Mouse (Mus musculus): ENCODE data around the gene Myh7. TPM values are rescaled to one million over a fixed set of nuclear protein-coding genes. Genes with fewer than 3 reads are reported as not detected.

The Myh7 gene
- total RNA-seq, 2 experiments from 2014 or later: not detected

DNA sequence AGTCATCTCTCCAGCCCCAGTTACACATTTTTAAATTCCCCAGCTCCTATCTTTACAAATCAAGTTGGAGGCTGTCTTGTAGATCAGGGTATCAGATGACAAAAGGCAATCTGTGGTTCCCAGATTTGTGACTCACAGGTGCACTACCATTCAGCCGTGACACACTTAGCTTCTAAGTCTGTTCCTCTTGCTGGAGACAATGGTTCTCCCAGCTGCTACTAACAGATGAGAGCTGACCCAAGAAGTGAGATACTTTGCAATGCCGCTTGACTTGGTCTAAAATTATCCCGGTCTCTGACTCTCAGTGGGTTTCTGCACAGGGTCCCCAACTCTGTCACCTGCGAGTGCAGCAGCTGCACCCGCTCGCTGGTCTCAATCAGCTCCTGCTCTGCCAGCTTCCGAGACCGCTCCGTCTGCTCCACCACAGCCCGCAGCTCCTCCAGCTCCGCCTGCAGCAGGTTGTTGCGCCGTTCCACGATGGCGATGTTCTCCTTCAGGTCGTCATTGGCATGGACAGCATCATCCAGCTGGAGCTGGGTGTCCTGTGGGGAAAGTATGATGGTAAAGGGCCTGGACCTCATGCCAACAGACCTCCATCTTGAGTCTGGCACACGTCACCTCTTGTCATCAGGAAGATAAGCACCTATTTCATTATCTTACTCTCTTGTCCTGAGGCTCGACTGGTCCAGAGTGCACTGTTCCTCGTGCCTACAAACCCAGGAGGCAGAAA lies 48.3 kb downstream of the Myh7 start:
- no peak for ATAC-seq (replicated peaks; ENCODE audit: poor library complexity)

DNA sequence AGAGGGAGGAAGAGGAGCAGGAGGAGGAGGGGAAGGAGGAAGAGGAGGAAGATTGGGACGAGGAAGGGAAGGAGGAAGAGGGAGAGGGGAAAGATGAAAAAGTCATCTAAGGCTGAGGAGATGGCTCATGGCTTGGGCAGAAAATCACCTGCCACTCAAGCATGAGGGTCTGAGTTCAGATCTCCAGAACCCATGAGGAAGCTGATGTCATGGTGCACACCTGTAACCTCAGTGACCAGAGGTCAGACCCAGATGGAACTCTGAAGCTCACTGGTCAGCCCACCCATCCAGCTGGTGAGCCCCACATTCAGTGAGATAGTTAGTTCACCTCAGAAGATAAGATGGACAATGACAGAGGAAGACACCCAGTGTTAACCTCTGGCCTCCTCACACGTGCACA lies 49.5 kb downstream of the Myh7 start:
- no peak for ATAC-seq (replicated peaks; ENCODE audit: poor library complexity)

DNA sequence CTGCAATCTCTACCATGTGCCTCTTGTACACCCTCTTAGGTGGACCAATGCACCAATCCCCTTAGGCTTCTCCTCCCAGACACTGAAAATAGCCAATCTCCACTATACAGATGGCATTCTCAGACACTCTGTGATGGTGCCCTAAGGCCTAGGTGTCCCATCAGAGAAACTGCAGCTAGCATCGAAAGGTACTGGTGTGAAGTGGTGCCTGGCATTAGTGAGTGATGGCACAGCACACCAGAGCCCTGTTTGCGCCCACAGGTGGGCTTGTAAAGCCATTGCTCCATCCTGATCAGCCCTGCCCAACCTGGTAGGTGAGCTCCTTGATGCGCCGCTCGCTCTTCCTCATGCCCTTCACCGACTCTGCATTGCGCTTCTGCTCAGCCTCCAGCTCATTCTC lies 50.5 kb downstream of the Myh7 start:
- ATAC-seq (replicated peaks; ENCODE audit: poor library complexity): no peak

- ATAC-seq (replicated peaks; ENCODE audit: poor library complexity): no peak
Observed at GRCm38 (mm10) chr14:54942479-54942878, 51.9 kb downstream of the Myh7 start.

GRCm38 (mm10) chr14:54941024-54941978 lies 53.1 kb downstream of the Myh7 start:
- no peak for ATAC-seq (replicated peaks; ENCODE audit: poor library complexity)

- ATAC-seq (replicated peaks; ENCODE audit: poor library complexity): no peak
Observed at GRCm38 (mm10) chr14:54940176-54940530, 54.3 kb downstream of the Myh7 start.

DNA sequence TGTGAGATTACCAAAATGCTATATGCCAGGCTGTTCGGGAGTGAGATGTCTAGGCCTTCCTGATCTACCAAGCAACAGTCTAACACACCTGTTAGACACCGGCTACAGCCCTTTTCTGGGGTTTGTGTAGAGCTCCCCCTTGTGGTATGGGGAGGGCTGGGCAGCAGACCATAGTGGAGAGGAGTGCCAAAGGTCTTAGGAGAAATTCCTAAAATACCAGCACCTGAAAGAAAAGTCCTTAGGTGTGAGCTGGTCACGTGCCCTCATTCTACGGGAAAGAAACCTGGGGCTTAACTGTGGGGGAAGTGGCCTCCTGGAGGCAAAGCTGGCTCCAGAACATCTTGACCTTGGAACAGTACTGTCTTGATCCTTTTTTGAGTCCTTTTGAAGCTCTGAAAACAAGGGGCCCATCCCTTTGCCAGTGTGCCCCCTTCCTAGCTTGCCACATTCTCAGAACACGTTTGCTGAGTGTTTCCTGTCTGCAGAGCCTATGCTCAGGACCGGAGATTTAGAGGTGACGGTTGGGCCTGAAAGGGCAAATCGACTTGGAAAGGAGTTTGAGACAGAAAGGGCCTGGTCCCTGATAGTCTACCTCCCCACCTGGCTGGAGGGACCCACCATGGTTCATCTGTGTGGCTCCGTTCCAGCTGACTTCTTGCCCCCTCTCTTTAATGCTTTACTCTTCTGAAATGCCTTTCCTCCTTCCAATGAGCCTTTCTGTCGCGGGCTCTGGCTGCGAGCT lies 54.8 kb downstream of the Myh7 start:
- ATAC-seq (replicated peaks; ENCODE audit: poor library complexity): peak; percentile 76

DNA sequence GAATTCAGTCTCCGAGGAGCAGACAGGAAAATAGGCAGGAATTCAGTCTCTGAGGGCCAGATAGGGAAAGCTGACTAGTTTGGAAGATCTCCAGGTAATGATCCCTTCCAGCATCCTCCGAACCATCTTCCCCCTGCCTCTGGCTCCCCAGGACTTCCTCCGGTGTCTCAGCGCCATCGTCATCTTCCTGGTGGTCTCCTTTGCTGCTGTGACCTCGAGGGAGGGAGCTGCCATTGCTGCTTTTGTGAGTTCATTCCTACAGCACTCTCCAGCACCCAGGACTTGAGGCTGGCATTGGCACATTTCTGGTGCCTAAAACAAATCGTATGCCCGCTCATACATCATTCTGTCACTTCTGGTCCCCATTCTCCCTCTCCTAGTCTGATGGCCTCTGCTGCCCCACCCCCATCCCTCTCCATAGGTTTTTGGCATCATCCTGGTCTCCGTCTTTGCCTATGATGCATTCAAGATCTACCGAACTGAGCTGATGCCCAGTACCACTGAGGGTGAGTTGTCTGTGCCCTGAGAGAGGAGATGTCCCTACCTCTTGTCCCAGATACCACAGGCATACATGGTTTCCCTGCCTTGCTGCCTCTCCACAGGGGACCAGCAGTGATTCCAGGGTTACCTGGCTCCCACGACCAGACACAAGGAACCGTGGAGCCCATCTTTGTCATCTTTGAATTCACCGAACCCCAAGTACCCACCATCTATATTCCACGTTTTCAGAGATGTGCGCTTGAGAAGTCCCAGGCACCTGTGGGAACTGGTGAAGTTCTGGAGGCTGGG lies 55.8 kb downstream of the Myh7 start:
- no peak for ATAC-seq (replicated peaks; ENCODE audit: poor library complexity)

GRCm38 (mm10) chr14:54937361-54938182 lies 56.9 kb downstream of the Myh7 start:
- no peak for ATAC-seq (replicated peaks; ENCODE audit: poor library complexity)

DNA sequence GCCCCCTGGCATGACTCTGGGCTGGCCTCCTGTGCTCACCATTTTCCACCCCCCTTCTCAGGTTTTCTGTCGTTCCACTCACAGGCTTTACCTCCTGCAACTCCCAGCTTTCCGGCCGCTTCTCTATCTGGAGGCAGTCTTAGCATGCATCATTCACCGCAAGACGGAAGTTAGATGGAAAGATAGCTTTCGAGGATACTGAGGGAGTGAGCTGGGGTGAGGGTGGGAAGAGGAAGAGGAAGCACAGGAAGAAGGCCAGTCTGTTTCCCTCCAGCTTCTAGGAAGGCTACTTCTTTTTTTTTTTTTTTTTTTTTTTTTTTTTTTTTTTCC lies 57.6 kb downstream of the Myh7 start:
- ATAC-seq (replicated peaks; ENCODE audit: poor library complexity): peak; percentile 61

- ATAC-seq (replicated peaks; ENCODE audit: poor library complexity): no peak
Observed at GRCm38 (mm10) chr14:54935904-54936830, 58.3 kb downstream of the Myh7 start, which contains the start of gene Cmtm5. Gene Cmtm5 (plus strand): TSS chr14:54936261.

DNA sequence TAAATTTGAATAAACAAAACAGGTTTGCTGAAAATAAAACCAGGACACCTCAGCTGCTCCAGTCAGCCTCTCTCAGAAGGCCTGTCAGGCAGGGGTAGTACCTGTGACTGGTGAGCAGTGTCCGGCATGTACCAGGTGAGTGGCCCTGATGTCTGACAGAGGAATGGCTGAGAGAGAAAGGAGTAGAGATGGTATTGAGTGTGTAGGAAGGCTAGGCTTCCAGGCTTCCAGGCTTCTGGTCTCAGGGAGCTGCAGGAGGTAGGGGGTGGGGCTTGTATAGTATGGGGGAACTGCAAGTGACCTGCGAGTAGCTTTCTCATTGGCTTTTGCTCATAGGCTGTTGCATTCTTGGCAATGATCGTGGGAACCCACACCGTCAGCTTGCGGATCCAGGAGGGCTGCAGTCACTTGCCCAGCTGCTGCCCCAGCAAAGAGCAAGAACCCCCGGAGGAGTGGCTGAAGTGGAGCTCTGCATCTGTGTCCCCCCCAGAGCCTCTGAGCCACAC lies 61.7 kb downstream of the Myh7 start, which contains the start of gene Il25:
Gene Il25, plus strand, starts transcription at position 51 of the 506 bp plus-strand sequence.
- no peak for ATAC-seq (replicated peaks; ENCODE audit: poor library complexity)

DNA sequence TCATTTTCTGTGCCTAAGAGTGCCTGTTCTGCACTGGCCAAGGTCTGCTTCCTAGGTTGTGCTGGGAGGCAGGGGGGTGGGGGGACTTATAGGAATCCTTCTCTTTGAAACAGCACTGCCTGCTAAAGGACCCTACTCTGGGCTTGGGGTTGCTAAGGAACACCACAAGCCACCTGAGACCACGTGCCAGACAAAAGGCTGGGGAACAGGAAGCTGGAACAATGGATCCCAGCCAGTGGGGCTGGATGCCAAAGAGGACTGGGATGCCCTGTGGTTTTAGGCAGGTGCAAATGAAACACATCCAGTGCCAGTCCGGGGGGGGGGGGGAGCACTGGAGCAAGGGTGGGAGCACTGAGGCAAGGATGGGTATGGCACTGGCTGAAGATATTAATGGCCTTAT lies 64.0 kb downstream of the Myh7 start:
- no peak for ATAC-seq (replicated peaks; ENCODE audit: poor library complexity)

DNA sequence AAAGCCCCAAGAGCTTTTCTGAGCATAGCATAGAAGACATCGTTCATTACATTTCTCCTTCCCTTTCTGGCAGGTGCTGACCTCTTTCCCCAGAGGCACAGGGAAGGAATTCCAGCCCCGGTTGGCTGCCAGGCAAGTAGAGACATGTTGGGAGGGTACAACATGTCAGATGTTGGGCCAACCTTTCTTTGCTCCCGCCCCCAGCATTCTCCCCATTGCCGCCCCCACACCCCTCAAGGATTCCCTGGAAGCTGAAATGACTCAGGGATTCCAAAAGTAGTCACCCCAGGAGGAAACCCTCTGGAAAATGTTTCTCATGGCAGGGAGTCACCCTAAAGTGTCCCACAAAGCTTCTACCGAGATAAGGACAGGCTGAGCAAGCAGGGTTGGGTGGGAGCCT lies 64.6 kb downstream of the Myh7 start:
- no peak for ATAC-seq (replicated peaks; ENCODE audit: poor library complexity)

DNA sequence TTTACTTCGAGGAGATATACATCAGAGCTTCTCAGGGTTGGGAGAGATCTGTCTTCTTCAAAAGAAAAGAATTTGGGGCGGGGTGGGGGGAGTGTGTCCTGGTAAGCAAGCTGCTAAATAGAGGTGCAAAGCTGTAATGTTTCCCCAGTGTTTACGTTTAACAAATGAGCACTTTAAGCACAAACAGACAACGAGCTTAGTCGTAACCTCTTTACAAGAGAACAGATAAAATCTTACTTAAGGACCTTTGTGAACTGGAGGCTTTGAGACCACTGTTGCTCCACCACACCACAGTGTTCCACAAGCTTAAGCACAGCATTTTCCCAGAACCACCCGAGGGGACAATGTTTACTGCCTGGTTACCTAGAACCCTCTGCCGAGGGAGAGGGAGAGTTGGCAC lies 67.1 kb downstream of the Myh7 start:
- no peak for ATAC-seq (replicated peaks; ENCODE audit: poor library complexity)

DNA sequence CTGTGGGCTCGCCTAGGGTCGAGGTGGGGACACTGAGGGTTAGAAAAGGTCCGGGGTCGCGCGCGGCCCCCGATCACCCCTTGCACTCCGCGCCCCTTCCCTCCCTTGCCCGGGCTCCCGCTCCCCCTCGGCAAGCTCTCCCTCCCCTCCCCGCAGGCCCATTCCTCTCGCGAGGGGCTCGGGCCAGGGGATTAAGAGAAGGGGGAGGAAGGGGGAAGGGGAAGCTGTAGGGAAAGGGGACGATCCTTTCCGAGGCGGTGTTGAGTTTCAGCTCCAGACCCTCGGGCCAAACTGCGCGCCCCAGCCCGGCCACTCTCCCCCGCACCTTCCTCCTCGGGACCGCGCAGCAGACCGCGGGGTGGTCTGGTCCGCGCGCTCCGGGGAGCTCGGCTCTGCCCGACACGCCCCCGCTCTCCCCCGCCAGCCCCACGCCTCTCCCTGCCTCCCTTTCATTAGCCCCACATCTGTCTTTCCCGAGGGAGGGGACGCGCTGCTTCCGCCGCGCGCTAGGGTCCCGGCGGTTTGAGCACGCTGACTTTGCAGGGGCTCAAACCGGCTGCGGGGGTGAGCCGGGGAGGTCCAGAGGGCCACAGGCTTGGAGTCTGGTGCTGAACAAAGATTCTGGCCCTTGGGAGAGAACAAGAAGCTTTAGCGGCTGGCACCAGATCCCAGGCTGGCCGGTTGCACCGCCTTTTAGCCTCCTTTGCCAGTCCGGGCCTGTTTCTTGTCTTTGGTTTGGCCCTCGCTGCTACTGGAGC lies 67.8 kb downstream of the Myh7 start:
- ATAC-seq (replicated peaks; ENCODE audit: poor library complexity): no peak
